Mouse (Mus musculus): ENCODE data around the gene Ltbp1.

DNA sequence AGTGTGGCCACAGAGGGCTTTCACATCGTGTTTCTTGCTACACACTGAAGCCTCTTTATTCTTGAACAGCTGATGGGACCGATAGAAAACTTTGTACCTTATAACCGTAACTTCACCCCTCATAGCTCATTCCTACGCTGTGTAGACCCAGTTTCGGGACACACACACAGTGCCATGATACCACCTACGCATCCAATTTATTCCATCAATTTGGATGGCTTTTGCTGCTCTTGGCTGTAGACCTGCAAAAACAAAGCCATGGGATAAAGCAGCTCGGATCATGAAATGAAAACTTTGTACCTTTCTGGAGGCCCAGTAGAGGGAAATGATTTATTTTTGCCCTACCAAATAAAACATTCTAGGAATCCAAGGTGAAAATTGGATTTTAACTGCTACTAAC lies 239.7 kb downstream of the Ltbp1 start:
- TF ChIP-seq CTCF (IDR thresholded peaks at IDR 0.05; ENCODE audit: extremely low read depth, insufficient read depth, insufficient read length, insufficient replicate concordance) (no peak), POLR2A (IDR thresholded peaks at IDR 0.05; ENCODE audit: low read depth, low read length) (no peak)

Data from spleen, adult 2 months (tissue).